Mouse (Mus musculus) neural tube, embryonic 11.5 days (tissue): ENCODE data around the gene Dnase1l3. TPM values are rescaled to one million over a fixed set of nuclear protein-coding genes. Genes with fewer than 3 reads are reported as not detected.

Experiments
- ATAC-seq: fragments of 200-750 bp; cut with Nextera tagmentation; 2 replicates; pipeline ENCODE4 v1.8.0; 2017; ENCODE audit warnings: moderate number of reproducible peaks, mild to moderate bottlenecking, moderate TSS enrichment, moderate library complexity; ENCODE audit not compliant: insufficient read depth, low FRiP score, low TSS enrichment
- DNase-seq: peaks from one replicate; pipeline ENCODE4 v3.0.0-alpha.2; 2015; ENCODE audit warnings: low spot score
- H3K27ac ChIP-seq: fragments of 300-500 bp; sonication (generic); 2 replicates; pipeline ENCODE4 v1.5.1; 2014; ENCODE audit warnings: low read depth, mild to moderate bottlenecking, low read length
- H3K27me3 ChIP-seq: fragments of 300-500 bp; sonication (generic); 2 replicates; pipeline ENCODE4 v1.6.1; 2014; ENCODE audit warnings: mild to moderate bottlenecking, low read length, mixed read lengths; ENCODE audit not compliant: control insufficient read depth, insufficient read depth
- H3K36me3 ChIP-seq: fragments of 300-500 bp; sonication (generic); 2 replicates; pipeline ENCODE4 v1.6.1; 2014; ENCODE audit warnings: mild to moderate bottlenecking, low read length, moderate library complexity, mixed read lengths; ENCODE audit not compliant: control insufficient read depth, insufficient read depth
- H3K4me1 ChIP-seq: fragments of 300-500 bp; sonication (generic); 2 replicates; pipeline ENCODE4 v1.6.1; 2014; ENCODE audit warnings: low read length, mixed read lengths; ENCODE audit not compliant: control insufficient read depth, insufficient read depth
- H3K4me2 ChIP-seq: fragments of 300-500 bp; sonication (generic); 2 replicates; pipeline ENCODE4 v1.6.1; 2014; ENCODE audit warnings: low read depth, mild to moderate bottlenecking, moderate library complexity
- H3K4me3 ChIP-seq: fragments of 300-500 bp; sonication (generic); 2 replicates; pipeline ENCODE4 v1.5.1; 2014; ENCODE audit warnings: low read depth, low read length
- H3K9ac ChIP-seq: fragments of 300-500 bp; sonication (generic); 2 replicates; pipeline ENCODE4 v1.6.1; 2014; ENCODE audit warnings: mild to moderate bottlenecking, low read length
- H3K9me3 ChIP-seq: fragments of 300-500 bp; sonication (generic); 2 replicates; pipeline ENCODE4 v1.6.1; 2016; ENCODE audit warnings: low read length; ENCODE audit not compliant: control insufficient read depth
- WGBS: fragments of 180-500 bp; shearing (Covaris S2); extraction: QIAGEN DNeasy Blood & Tissue Kit; methylation state at CpG from one replicate; pipeline ENCODE4 v1.1.7; 2014; 5-methylcytosine and 5-hydroxymethylcytosine counted together
- polyA plus RNA-seq: library from polyadenylated mRNA; unstranded; fragments of >200 nt; fragmentation: Nextera tagmentation; extraction: Ambion mirVana; gene quantifications from 2 replicates; pipeline ENCODE4 v1.2.1, GENCODE M21; 2014

The Dnase1l3 gene
- polyA plus RNA-seq, 1 experiment from 2014 or later, result not detected

DNA sequence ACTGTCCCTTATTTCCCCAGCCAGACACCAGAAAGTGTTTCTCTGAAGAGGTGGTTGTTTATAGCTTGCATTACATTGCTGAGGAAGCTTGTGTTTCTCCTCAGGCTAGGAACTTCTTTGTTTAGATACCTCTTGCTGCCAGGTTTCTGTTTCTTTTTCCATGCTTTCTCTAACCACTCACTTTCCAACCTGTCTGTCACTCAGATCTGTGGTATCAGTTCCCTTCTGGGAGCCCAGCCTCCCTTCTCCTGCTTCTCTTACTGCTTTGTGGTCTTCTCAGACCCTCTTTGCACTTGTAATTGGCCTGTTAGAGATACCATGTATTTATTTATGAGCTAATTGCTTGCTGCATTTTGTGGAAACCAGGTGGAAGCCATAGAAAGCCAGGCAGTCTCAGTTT, 70.7 kb downstream of the Dnase1l3 start:
- ATAC-seq (no peak), DNase-seq (no peak)
- H3K36me3 ChIP-seq, result peaks cover 2% of the 10 kb centered on the region
- no peak overlapping the region for H3K4me2 ChIP-seq
- no peaks in the 10 kb centered on the region for H3K27me3 ChIP-seq
- no peaks in the 10 kb centered on the region for H3K4me1 ChIP-seq
- H3K27ac ChIP-seq, result no peak overlapping the region
- no peak overlapping the region for H3K4me3 ChIP-seq
- H3K9me3 ChIP-seq, result no peaks in the 10 kb centered on the region
- no peak overlapping the region for H3K9ac ChIP-seq

DNA sequence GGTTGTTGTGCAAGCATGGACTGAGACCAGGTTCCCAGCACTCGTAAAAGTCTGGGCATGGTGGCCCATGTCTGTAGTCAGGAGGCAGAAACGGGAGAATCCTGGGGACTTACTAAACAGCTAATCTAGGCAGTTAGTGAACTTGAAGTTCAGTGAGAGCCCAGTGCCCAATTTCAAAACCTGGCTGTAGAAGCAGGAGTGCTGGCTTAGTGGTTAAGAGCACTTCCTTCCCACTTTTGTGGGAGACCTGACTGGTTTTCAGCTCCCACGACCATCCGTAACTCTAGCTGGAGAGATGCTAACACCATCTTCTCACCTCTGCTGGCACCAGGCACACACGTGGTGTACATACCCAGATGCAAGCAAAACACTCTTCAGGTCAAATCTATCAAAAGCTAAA, 72.9 kb downstream of the Dnase1l3 start:
- H3K4me3 ChIP-seq, result no peak overlapping the region
- H3K27me3 ChIP-seq, result no peaks in the 10 kb centered on the region
- no peak for ATAC-seq
- peaks cover 6% of the 10 kb centered on the region for H3K36me3 ChIP-seq
- H3K4me1 ChIP-seq, result no peaks in the 10 kb centered on the region
- no peak overlapping the region for H3K4me2 ChIP-seq
- H3K27ac ChIP-seq, result no peak overlapping the region
- WGBS, result 89% methylated on average over 5 of the region's 5 CpGs
- DNase-seq, result no peak
- H3K9ac ChIP-seq, result no peak overlapping the region
- H3K9me3 ChIP-seq, result no peaks in the 10 kb centered on the region

DNA sequence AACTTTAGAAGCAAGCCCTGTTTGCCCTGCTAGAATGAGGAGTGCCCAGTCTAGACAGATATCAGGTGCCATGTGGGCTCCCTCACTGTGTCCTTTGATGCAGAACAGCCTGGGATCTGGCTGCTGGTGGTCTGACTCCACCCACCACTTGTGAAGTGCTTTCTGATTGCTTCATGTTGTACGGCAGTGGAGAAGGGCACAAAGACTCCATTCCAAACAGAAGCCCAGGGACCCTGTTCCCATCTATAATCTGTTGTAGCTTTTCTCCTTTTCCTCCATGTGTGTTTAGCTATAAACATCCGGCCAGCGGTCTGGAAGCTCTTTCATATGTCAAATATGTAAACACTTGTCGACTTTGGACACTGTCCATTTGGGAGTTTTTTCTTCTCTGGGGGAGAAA, 74.5 kb downstream of the Dnase1l3 start:
- Histone ChIP-seq H3K27me3 (no peaks in the 10 kb centered on the region), H3K36me3 (peaks cover 6% of the 10 kb centered on the region; the same call in 1 of the 2 replicates), H3K4me2 (no peak overlapping the region), H3K4me3 (no peak overlapping the region), H3K9me3 (no peaks in the 10 kb centered on the region), H3K27ac (no peak overlapping the region), H3K4me1 (no peaks in the 10 kb centered on the region), H3K9ac (no peak overlapping the region)
- DNase-seq (no peak), ATAC-seq (no peak)
- WGBS, result 80% methylated on average over 4 of the region's 4 CpGs

DNA sequence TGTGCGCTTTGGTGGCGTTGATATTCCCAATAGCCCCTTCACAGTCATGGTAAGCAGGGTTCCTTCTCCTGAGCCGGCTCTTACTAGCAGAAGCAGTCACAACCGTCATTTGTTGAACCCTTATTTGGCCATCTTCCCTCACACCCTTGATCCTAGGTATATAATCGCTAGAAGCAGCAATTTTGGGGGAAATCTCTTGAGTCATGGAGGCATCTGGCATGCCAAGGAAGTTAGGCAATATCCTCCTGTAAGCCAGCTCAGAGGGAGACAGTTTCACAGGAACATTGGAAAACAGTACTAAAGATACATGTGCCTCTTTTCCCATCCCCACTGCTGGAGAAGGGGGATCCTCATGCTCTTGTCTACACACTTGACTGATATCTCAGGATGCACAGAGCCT, 75.1 kb downstream of the Dnase1l3 start:
- Histone ChIP-seq H3K4me1 (no peaks in the 10 kb centered on the region), H3K36me3 (peaks cover 6% of the 10 kb centered on the region; the same call in 1 of the 2 replicates)
- WGBS, result 95% methylated on average over 5 of the region's 5 CpGs

DNA sequence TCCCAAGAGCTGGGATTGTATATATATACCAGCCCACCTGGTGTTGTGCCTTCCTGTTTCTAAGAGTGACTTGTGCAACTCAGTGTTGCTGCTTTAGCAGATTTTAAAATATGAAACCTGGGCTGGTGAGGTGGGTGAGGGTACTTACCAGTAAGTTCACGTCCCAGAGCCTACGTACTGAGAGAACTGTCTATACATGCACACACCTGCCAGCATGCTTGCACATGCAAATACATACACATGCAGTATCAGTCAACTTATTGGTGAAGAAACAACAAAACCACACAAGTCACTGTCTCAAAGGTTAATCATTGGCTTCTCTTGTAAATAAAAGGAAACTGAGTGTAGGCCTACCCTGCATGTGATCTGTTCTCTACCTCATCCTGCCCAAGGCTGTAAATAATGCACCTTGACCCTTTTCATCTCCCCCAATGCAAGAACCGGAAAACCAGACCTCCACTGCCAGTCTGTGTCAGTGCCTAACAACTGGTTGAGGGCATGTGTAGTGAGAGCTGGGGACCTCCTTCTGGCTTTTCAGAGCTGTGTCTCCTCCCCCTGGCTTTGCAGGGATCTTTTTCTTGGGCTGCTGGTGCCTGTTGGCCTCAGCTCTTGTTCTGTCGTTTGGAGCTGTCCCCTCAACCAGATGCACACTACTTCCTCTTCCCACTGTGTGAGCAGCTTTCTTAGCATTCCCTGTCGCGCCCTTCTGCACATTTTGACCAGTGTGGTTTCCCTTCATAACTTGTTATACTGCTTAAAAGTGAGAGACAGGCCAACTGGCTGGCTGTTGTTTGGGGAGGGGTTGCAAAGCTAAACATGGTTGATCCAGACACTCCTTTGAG, 76.0 kb downstream of the Dnase1l3 start:
- ATAC-seq (no peak), DNase-seq (no peak)
- Histone ChIP-seq H3K36me3 (peaks cover 4% of the 10 kb centered on the region; the same call in 1 of the 2 replicates), H3K27ac (no peak overlapping the region), H3K9ac (no peak overlapping the region), H3K27me3 (no peaks in the 10 kb centered on the region), H3K4me2 (no peak overlapping the region), H3K4me1 (no peaks in the 10 kb centered on the region), H3K9me3 (no peaks in the 10 kb centered on the region), H3K4me3 (no peak overlapping the region)
- WGBS, result 90% methylated on average over 6 of the region's 6 CpGs

More for the DNA sequence above, 75.1 kb downstream of the Dnase1l3 start:
- no peak overlapping the region for H3K9ac ChIP-seq
- no peak overlapping the region for H3K4me2 ChIP-seq
- DNase-seq, result no peak
- H3K4me3 ChIP-seq, result no peak overlapping the region
- no peak for ATAC-seq
- H3K9me3 ChIP-seq, result no peaks in the 10 kb centered on the region
- H3K27me3 ChIP-seq, result no peaks in the 10 kb centered on the region
- no peak overlapping the region for H3K27ac ChIP-seq

Other genes starting within 250 kb of the Dnase1l3 start
- not detected in 2 replicates for gene Gm26661, start 203.0 kb downstream of the Dnase1l3 start, polyA plus RNA-seq
- gene Flnb, start 176.6 kb downstream of the Dnase1l3 start, polyA plus RNA-seq, result 14.4 and 15.5 TPM in 2 replicates
- gene Gm45521, start 37.3 kb downstream of the Dnase1l3 start, polyA plus RNA-seq, result not detected in 2 replicates
- 17.3 and 17.5 TPM in 2 replicates for gene Abhd6, start 8.3 kb upstream of the Dnase1l3 start, polyA plus RNA-seq
- gene Rpp14, start 85.8 kb upstream of the Dnase1l3 start, polyA plus RNA-seq, result 52.8 and 55.1 TPM in 2 replicates
- 35.5 and 36.0 TPM in 2 replicates for gene Pxk, start 103.6 kb upstream of the Dnase1l3 start, polyA plus RNA-seq
- gene Pdhb, start 178.5 kb upstream of the Dnase1l3 start, polyA plus RNA-seq, result 219 and 225 TPM in 2 replicates
- 15.5 and 17.8 TPM in 2 replicates for gene Kctd6, start 219.6 kb upstream of the Dnase1l3 start, polyA plus RNA-seq